Mouse (Mus musculus): ENCODE measurements around the gene Dnajb14. TPM values are rescaled to one million over a fixed set of nuclear protein-coding genes. Genes with fewer than 3 reads are reported as not detected.
"Not testable (repeated sequence)": the region's sequence is repeated elsewhere in the genome, so short reads cannot be mapped to it uniquely, and the experiment has no call there.

Gene Dnajb14
- total and polyA plus RNA-seq, 3 experiments: 2.8 to 7.0 (median 4.4) TPM

DNA sequence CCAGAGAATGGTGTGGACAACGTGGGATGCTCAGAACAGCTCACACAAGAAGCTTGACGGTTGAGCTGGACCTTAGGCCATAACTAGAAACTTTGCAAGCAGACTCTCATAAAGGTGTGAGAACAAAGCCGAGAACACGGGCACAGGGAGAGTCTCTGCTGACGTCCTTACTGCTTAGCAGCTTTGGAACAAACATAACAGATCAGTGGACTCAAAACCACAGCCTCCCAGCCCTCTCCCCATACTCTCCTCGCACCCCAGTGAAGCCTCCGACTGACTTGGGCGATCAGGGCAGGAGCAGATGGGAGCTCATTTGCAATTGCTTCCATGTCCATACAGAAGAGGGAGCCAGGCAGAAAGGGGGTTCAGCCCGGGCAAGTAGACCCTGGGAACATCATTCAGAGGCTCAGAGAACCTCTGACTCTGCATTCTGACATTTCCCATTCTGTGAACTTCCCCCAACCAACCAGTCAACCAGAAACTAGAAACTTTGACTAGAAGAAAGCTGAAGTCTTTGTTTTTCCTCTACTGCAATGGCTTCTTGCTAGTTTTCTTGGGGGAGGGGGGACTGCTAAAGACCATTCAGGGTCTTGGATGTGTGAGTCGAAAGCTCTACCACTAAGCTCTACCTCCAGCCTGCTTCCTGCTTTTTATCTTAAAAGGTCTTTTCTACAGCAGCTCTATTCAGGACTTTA is 82.9 kb downstream of the Dnajb14 start:
- peaks cover 5% of the 10 kb centered on the region; the same call in 1 of the 2 replicates for H3K79me2 ChIP-seq (replicated peaks; ENCODE audit: control insufficient read depth, extremely low read depth, insufficient read depth, poor library complexity, severe bottlenecking)
- H3K36me3 ChIP-seq (replicated peaks in 1 of 2; ENCODE audit: control insufficient read depth in 1 of 2, insufficient read depth in 1 of 2, low read length in 1 of 2): peaks cover 18 to 31% of the 10 kb centered on the region in 2 experiments
- peaks cover 51 to 98% of the 10 kb centered on the region in 2 experiments for H3K4me1 ChIP-seq (ENCODE audit: control insufficient read depth in 1 of 2, insufficient read depth in 2 of 2)
- H3K9me3 ChIP-seq (replicated peaks; ENCODE audit: low read length): no peaks in the 10 kb centered on the region
- in situ Hi-C loops (cut with MboI; ENCODE audit: low pct_ligation_motif_present, low pct_unique_long_range_greater_than_20kb, low sequenced_read_pairs) (loop anchor here (25.0 kb wide), 1 partner anchor 487 kb away; the partner anchor contains the start of gene Adh5), dilution Hi-C loops (cut with MboI; ENCODE audit: extremely low pct_ligation_motif_present, extremely low pct_unique_long_range_greater_than_20kb, low sequenced_read_pairs) (no loop called here)
- H3K9ac ChIP-seq (ENCODE audit: insufficient read depth, low read depth): peak overlapping the region; percentile 54
- peak; percentile 92 for DNase-seq (ENCODE audit: extremely low read depth)
- peak overlapping the region; percentile 91 for H3K27ac ChIP-seq (ENCODE audit: insufficient read depth, low read depth)
- no peaks in the 10 kb centered on the region for H3K27me3 ChIP-seq (replicated peaks)
- TF ChIP-seq GABPA (IDR thresholded peaks at IDR 0.05; ENCODE audit: insufficient replicate concordance, low read depth, low read length): no peak
- no peak for TF ChIP-seq CTCF (conservative IDR thresholded peaks at IDR 0.05 in 1 of 2, IDR thresholded peaks at IDR 0.05 in 1 of 2; ENCODE audit: low read depth in 2 of 2, low read length in 2 of 2)
- TF ChIP-seq POLR2A (IDR thresholded peaks at IDR 0.05; ENCODE audit: low read depth, low read length): peak; percentile 67
- TF ChIP-seq UBTF (IDR thresholded peaks at IDR 0.05; ENCODE audit: low read depth, low read length): peak; percentile 37; the same call in 1 of the 2 replicates
- H3K4me2 ChIP-seq (ENCODE audit: insufficient read depth, low read depth, poor library complexity, severe bottlenecking): peak overlapping the region; percentile 11
- no peak overlapping the region for H3K4me3 ChIP-seq (replicated peaks in 1 of 3; ENCODE audit: low read depth in 2 of 3, low read length in 2 of 3, poor library complexity in 1 of 3)

DNA sequence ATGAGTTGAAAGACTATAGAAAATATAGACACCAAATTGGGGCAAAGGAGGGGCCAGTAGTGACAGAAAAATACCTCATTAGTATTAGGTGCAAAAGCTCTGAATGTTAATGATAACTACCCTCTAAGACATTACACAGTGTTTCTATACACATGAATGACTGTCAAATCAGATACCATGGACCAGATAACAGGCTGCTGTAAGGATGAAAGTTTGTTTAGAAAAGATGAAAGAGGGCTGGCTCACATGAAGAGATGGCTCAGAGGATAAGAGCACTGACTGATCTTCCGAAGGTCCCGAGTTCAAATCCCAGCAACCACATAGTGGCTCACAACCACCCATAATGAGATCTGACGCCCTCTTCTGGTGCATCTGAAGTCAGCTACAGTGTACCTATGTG is 83.8 kb downstream of the Dnajb14 start:
- H3K4me2 ChIP-seq (ENCODE audit: insufficient read depth, low read depth, poor library complexity, severe bottlenecking); H3K9ac ChIP-seq (ENCODE audit: insufficient read depth, low read depth); DNase-seq (ENCODE audit: extremely low read depth); dilution Hi-C loops (cut with MboI; ENCODE audit: extremely low pct_ligation_motif_present, extremely low pct_unique_long_range_greater_than_20kb, low sequenced_read_pairs); H3K9me3 ChIP-seq (replicated peaks; ENCODE audit: low read length); H3K4me3 ChIP-seq (replicated peaks in 1 of 3; ENCODE audit: low read depth in 2 of 3, low read length in 2 of 3, poor library complexity in 1 of 3); H3K79me2 ChIP-seq (replicated peaks; ENCODE audit: control insufficient read depth, extremely low read depth, insufficient read depth, poor library complexity, severe bottlenecking); H3K27me3 ChIP-seq (replicated peaks): not testable (repeated sequence)
- peaks cover 49 to 98% of the 10 kb centered on the region in 2 experiments for H3K4me1 ChIP-seq (ENCODE audit: control insufficient read depth in 1 of 2, insufficient read depth in 2 of 2)
- in situ Hi-C loops (cut with MboI; ENCODE audit: low pct_ligation_motif_present, low pct_unique_long_range_greater_than_20kb, low sequenced_read_pairs): loop anchor here (25.0 kb wide), 1 partner anchor 486 kb away; the partner anchor contains the start of gene Adh5
- peak overlapping the region; percentile 97 for H3K27ac ChIP-seq (ENCODE audit: insufficient read depth, low read depth)
- H3K36me3 ChIP-seq (replicated peaks in 1 of 2; ENCODE audit: control insufficient read depth in 1 of 2, insufficient read depth in 1 of 2, low read length in 1 of 2): peaks cover 9 to 22% of the 10 kb centered on the region in 2 experiments

DNA sequence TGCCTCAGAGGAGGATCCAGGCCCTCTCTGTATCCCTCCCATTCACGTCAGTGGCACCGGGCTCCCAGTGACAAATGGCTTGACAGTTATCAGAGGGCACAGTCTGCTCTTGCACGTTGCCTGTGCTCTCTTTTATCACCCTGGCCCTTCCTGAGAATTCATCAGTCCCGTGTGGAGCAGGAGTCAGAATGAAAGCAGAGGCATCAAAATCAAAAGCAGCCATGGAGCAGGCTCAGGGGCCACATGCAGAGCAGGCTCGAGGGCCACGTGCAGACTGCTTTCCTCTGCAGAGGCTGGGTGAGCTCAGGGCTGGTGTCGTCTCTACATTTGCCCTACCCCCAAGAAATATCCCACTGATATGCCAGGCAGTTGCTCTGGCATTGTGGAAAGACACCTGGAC is 84.3 kb downstream of the Dnajb14 start:
- H3K27me3 ChIP-seq (replicated peaks): no peaks in the 10 kb centered on the region
- peak overlapping the region; percentile 44 for H3K4me2 ChIP-seq (ENCODE audit: insufficient read depth, low read depth, poor library complexity, severe bottlenecking)
- H3K4me3 ChIP-seq (replicated peaks in 1 of 3; ENCODE audit: low read depth in 2 of 3, low read length in 2 of 3, poor library complexity in 1 of 3): peak overlapping the region in 1 of 3 experiments; percentile 5
- H3K9me3 ChIP-seq (replicated peaks; ENCODE audit: low read length): no peaks in the 10 kb centered on the region
- TF ChIP-seq USF2 (conservative IDR thresholded peaks at IDR 0.05; ENCODE audit: low read depth, low read length) (0 out of 2 replicates have a peak, but pooled peaks have one; percentile 3), MAZ (IDR thresholded peaks at IDR 0.05; ENCODE audit: low read depth, low read length) (no peak)
- peak overlapping the region; percentile 97 for H3K27ac ChIP-seq (ENCODE audit: insufficient read depth, low read depth)
- H3K79me2 ChIP-seq (replicated peaks; ENCODE audit: control insufficient read depth, extremely low read depth, insufficient read depth, poor library complexity, severe bottlenecking): peaks cover 4% of the 10 kb centered on the region; the same call in 1 of the 2 replicates
- dilution Hi-C loops (cut with MboI; ENCODE audit: extremely low pct_ligation_motif_present, extremely low pct_unique_long_range_greater_than_20kb, low sequenced_read_pairs): no loop called here
- DNase-seq (ENCODE audit: extremely low read depth): peak; percentile 60
- peaks cover 9 to 19% of the 10 kb centered on the region in 2 experiments for H3K36me3 ChIP-seq (replicated peaks in 1 of 2; ENCODE audit: control insufficient read depth in 1 of 2, insufficient read depth in 1 of 2, low read length in 1 of 2)
- peak overlapping the region; percentile 0; the same call in 1 of the 2 replicates for H3K9ac ChIP-seq (ENCODE audit: insufficient read depth, low read depth)
- in situ Hi-C loops (cut with MboI; ENCODE audit: low pct_ligation_motif_present, low pct_unique_long_range_greater_than_20kb, low sequenced_read_pairs): loop anchor here (25.0 kb wide), 1 partner anchor 485 kb away; the partner anchor contains the start of gene Adh5
- peaks cover 48 to 98% of the 10 kb centered on the region in 2 experiments for H3K4me1 ChIP-seq (ENCODE audit: control insufficient read depth in 1 of 2, insufficient read depth in 2 of 2)

Measured in CH12.LX (cell line).